Mouse (Mus musculus) left cerebral cortex, postnatal 4 days (tissue): ENCODE measurements at regions not wholly inside any gene's neighbourhood (a gene's known extent, or its start where the extent isn't known, plus 50 kb on each side); places are given as distances from the start of the nearest gene placed in this dataset.

Source experiments
- DNase-seq: peaks from one replicate; pipeline ENCODE4 v3.0.0-alpha.2; 2022
- intact Hi-C: fragments of 180-260 bp; cut with DNase I; formaldehyde crosslinking; loops from one replicate; pipeline ENCODE4 v1.15.1; 2025

DNA sequence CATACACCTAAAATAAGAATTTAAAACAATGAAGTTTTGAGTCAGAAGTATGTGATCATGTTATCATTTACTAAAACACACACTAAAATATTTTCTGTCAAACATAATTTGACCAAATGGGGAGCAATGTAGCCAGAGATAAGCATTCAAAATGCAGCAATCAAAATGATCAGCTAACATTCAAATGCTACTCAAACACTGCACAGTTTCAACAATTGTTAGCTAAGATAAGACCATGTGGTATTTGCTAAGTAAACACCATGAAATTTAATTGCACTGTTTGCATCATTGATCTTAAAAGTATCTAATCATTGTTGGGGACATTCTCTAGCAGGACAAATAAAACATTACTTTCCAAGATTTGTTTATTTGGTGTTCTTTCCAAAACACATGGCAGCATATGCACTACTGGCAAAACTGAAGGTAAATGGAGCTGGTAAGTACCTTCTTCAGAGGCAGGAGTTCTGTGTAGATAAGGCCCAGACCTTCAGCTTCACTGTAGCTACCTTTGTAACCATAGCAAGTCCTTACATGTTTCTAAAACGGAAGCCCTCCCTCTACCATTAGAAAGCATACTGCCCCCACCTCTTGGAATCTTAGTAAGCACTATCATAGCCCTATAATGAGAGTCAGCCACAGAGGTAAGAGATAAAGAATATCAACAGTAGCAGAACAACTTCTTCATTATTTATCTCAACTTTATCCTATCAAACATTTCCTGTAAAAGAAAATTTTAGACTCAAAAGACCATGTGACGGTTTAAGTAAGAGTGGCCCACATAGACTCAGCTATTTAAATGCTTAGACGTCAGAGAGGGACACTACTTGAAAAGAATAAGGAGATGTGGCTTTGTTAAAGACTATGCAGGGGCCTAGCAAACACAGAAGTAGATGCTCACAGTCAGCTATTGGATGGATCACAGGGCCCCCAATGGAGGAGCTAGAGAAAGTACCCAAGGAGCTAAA, 116.3 kb upstream of the Irak1bp1 start:
- intact Hi-C loops: no loop called here
- DNase-seq: no peak

GRCm38 (mm10) chr9:82728652-82729051, 100.7 kb upstream of the Irak1bp1 start:
- intact Hi-C loops: no loop called here
- DNase-seq: no peak

DNA sequence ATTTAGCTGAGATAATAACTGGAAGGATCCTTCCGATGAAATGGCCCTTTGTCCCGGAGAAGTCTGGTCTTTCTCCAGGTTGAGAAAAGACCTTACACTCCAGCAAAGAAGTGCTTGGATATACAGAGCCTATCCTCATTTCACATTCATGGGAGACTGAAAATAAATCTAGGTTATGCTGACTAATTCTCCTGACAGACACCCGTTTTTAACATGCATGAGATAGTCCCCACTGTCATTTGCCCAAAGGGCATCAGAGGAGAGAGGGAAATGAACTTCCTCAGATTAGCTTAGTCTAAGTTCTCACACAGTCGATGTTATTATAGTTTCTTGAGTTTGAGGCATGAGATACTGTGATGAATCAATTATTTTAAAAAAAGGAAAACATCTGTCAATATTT, 99.7 kb upstream of the Irak1bp1 start:
- intact Hi-C loops: no loop called here
- no peak for DNase-seq

DNA sequence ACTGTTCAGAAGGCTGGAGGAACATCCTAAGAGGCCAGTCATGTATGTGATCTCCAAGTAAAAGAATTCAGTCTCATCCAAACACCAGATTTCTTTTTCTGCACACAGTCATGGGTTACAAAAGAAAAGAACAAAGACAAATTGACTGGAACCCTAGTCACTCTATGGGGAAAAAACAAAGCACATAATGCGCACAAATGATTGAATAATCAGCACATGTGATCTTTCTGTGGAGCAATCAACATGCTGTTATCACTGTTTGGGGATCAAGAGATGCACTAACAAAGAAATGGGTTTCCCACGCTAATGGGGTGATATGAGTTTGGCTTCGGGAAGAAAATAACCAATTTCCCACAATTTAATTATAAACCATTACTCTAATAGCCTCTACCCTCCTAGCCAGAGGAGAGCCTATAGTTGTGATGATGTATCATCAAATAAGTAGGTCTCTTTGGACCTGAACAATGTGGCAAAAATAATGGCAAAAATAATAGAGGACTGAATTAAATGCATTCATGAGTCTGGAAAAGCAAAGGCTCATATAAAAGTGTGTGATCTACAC, 96.2 kb upstream of the Irak1bp1 start:
- intact Hi-C loops: no loop called here

GRCm38 (mm10) chr9:82734959-82735358, 94.4 kb upstream of the Irak1bp1 start:
- intact Hi-C loops: no loop called here
- DNase-seq: no peak

More for the DNA sequence above, 96.2 kb upstream of the Irak1bp1 start:
- DNase-seq: no peak

- intact Hi-C loops: no loop called here
- DNase-seq: no peak
Observed at GRCm38 (mm10) chr9:82759979-82760378, 69.4 kb upstream of the Irak1bp1 start.

GRCm38 (mm10) chr9:82760682-82761468, 68.5 kb upstream of the Irak1bp1 start:
- intact Hi-C loops: no loop called here
- no peak for DNase-seq

DNA sequence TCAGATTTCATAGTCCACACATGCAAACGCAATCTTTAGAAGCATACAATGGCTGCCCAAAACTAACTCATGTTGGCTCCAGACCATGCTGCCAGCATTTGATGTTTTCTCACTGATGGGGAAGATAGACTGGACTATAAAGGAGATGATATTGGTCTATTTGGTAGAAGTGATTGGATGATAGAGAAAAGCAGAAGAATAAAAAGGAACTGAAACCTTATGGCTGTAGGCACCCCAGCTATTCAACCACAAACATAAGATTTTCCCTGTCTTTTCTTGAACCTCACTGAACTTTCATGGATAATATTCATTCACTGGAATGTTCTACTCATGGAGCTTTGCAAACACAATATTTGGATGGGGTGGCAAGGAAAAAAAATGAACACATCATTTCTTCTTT, 65.7 kb upstream of the Irak1bp1 start:
- intact Hi-C loops: no loop called here
- no peak for DNase-seq
